Mouse (Mus musculus) cerebellum, adult 11-12 months (tissue): ENCODE results near the gene Lmtk2.

Experiments used
- DNase-seq: peaks from one replicate; pipeline ENCODE4 v3.0.0; 2022

The Lmtk2 gene

DNA sequence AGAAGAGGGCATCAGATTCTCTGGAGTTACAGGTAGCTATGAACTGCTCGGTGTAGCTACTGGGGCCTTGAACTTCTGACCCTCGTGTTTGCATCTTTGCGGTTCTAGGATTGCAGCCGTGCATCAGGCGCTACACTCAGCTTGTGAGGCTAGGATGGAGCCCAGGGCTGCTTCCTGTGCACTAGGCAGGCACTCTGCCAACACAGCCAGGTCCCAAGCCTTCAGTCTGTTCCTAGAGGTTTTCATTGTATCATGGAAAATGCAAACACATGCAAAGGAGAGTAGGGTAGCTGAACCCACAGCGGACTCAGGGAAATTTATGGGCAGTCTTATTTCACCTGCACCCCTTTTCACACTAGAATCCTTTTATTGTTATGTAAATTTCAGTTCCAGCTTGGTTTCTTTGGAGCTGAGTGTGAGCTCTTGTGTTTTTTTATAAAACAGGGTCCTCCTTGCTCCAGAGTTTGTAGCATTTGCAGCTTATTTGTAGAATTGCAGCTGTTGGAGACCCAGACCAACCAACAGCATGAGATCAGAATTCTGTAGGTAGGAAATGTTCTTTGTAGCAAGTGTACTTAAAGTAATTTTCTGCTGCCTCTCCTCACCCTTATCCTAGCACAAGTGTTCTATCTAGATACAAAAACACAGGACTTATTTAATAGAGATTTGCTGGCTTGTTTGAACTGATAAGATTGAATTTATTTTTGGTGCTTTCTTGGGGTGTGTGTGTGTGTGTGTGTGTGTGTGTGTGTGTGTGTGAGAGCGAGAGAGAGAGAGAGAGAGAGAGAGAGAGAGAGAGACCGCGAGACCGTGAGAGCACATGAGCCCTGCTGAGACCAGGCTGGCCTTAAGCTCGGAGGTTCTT, 12.6 kb downstream of the Lmtk2 start:
- peak; percentile 40 for DNase-seq

DNA sequence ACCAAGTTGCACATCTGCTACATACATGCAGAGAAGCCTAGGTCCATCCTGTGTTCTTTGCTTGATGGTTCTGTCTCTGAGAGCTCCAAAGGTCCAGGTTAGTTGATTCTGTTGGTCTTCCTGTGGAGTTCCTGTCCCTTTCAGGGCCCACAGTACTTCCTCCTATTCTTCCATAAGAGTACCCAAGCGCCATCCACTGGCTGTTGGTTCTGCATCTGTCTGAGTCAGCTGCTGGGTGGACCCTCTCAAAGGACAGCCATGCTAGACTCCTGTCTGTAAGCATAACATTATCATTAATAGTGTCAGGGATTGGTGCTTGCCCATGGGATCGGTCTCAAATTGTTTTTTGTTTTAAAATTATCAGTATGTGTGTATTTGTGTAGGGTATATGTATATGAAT, 13.8 kb downstream of the Lmtk2 start:
- DNase-seq, result no peak

DNA sequence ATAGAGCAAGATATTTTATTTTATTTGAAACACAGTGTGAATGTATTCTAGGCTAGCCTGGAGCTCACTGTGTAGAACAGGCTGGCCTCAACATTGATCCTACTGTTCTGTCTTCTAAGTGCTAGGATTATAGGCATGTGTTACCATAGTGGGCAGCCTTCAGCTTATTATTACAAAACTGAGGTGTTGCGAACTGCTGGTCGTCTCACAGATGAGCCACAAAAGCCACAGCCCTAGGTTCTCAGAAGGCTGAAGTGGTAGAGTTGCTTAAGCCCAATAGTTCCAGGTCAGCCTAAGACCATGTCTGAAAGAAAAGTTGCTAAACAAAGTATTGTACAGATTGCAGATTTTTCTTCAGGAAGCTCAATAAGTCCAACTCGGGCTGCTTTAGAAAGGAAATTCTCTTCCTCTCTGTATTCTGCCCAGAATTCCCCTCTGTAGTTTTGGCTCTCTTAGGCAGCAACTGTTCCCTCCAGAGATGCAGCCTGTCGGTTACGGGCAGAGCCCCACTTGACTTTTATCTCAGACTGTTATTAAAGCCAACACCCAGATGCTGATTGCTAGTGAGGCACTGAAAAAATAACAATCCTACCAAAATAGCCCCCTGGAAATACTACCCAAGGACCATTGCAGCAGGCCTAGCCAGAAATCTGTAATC, 14.9 kb downstream of the Lmtk2 start:
- DNase-seq, result no peak

DNA sequence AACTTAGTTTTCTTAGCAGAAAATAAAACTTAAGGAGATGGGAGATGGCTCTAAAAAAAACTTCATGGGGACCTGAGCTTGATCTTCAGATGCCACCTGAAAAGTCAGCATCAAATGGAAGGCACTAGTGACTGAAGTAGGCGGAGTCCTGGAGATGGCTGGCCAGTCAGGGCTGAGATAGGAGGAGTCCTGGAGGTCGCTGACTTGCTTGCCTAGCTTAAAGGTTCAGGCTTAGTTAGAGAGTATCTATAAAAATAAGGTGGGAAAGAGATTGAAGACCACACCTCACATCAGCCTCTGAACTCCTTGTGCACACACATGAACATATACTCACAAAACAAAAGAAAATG, 15.4 kb downstream of the Lmtk2 start:
- DNase-seq, result no peak

DNA sequence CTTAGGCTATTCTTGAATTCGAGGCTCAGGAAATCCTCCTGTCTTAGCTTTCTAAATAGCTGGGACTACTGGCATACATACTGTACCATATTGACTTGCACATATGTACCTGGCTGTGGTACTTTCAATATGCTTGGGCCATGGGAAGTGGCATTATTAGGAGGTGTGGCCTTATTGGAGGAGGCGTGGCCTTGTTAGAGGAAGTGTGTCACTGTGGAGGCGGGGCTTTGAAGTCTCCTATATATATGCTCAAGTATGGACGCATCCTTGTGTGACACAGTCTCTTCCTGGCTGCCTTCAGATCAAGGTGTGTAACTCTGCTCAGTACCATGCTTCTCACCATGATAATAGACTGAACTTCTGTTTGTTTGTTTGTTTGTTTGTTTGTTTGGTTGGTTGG, 18.0 kb downstream of the Lmtk2 start:
- DNase-seq, result no peak

DNA sequence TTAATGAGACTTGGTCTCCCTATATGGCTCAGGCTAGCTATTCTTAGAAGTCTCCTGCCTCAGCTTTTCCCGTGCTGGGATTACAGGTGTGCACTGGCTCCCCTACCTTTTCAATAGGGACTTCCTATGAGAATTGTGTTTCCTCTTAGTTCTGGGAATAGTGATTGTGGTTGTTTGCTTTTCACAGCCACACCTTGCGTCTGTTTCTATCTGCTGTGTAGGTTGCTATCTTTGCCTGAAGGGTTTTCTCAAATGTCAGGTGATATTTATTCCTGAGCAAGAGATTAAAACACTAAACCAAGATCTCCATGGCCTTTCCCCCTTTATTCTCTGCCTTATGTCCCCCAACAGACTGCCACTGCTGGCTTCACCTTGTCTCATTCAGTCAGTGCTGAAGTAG, 19.1 kb downstream of the Lmtk2 start:
- DNase-seq, result no peak

DNA sequence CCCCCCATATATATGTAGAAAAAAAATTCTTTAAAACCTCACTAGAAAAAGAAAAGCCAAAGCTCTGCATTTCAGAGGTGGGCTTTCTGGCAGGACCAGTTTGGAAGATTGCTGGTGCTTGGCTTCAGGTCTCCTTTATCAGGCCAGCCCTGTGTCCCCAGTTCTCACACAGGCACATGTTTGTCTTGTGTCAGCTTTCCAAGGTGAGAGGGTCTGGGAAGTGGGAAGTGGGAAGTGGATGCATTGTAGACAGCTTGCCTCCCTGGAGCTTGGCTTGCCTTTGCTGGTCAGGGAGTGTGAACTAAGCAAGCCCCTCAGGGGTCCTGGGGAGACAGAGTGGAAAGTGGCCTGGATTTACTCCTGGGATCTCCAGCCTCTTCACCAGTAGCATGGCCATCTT, 21.3 kb downstream of the Lmtk2 start:
- DNase-seq, result no peak

DNA sequence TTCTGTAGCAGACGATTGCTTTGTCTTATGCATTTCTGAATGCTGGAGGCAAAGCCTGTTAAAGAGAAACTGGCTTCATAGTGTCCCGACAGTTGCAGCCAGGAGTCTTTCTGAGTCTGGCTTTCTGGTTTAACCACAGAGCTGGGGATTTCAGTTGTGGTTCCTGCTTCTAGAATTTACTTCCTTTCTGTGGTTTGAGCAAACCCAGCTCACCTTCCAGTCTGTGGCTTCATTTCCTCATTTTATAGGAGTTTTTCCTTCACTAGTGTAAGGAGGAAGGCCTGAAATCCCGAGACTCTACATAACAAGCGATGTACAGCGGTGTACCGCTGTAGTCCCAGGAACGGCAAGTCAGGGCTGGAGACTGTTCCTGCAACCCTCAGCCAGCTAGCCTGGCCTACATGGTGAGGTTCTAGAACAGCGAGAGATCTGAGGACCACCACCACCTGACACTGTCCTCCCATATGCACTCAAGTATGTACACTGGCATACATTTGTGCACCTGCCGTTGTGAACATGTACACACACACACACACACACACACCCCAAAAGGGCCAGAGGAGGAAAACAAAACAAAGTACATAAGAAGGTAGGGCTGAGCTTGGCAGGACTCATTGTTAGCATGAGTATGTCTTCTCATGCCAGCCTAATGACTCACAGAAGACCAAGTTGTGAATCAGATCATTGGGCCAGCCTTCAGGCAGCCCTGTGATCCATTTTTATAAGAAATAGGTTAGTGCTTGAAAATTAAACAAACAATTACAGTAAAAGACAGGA, 25.9 kb downstream of the Lmtk2 start:
- no peak for DNase-seq

DNA sequence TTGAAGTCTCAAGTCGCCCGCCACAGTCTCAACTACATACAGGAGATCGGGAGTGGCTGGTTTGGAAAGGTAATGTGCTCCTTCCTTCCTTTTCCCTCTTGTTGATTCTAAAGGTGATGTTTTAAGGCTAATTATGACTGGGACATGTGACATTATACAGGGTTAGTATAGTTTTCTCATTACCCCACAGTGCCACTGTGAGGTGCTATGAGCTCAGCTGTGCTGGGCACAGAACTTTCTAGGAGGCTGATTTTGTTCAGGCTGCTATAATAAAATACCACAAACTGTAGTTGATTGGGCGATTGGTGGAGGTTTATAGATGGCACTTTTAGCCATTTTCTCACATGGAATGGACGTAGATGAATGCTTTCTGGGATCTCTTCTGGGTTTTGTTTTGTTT, 43.3 kb downstream of the Lmtk2 start:
- DNase-seq, result no peak

DNA sequence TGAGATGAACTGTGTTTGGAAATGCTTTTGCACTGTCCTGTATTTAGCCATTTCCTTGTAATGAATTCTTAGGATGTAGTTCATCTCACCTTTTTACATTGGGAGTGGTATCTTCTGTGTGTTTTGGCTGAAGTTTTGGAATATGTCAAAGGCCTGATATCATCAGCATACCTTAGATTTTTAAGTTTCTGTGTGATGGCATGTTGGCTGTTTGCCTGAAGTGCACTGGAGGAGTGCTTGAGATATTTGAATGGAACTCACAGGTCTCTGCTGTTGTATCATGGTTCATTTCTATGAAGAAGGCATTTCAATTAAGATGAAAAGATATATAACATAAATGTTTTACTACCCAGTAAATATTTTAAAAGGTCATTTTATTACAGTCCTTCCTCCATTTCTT, 46.7 kb downstream of the Lmtk2 start:
- no peak for DNase-seq

DNA sequence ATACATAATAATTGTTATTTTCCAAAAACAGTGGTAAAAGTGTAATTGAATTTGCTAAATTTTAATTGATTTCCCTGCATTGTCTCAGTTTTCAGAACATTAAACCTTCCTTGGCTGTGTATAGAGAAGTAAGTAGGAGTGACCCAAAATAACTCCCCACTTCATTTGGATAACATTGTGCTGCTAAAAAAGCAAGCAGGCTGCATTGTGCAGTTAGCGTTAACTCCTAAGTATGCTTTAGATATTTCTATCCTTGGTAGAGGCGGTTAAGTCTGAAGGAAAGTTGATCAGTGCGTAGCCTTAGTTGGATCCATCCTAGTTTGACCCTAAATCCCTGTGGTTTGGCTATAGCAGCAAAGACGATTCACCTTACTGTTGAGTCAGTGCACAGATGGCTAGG, 49.3 kb downstream of the Lmtk2 start:
- no peak for DNase-seq

DNA sequence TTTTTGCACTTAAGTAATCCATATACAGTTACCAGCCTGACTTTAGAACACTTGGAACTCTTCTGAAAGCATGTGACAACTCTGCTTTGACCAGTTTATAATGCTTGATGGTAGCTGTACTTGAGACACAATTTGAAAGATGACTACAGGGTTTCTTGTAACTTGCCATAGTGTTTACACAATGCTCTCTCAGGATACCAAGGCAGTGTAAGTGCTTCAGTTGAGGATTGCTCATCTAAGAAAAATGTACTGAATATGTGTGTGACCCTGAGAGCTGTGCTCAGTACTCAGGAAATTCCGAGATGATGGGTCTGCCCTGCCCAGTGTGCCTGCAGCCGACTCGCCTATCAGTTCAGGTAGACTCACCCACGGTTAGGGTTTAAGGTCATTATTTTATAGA, 51.0 kb downstream of the Lmtk2 start:
- DNase-seq, result no peak

DNA sequence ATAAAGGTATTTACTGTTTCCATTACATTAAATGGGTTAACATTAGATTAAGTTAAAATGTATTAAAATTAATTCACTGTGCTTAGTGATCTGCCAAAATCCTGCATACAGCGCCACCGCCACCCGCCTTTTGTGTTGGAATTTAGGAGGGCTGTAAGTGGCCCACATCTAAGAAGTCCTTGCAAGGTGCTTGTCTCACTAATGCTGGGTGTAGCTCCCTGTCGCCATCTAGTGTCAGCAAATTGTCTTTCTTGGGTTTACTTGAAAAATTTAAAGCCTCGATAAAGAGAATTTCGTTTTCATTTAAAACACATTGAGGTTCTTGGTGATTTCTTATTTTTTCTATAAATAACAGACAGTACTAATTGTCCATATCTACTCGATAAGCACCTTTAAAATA, 54.3 kb downstream of the Lmtk2 start:
- DNase-seq, result peak; percentile 56

DNA sequence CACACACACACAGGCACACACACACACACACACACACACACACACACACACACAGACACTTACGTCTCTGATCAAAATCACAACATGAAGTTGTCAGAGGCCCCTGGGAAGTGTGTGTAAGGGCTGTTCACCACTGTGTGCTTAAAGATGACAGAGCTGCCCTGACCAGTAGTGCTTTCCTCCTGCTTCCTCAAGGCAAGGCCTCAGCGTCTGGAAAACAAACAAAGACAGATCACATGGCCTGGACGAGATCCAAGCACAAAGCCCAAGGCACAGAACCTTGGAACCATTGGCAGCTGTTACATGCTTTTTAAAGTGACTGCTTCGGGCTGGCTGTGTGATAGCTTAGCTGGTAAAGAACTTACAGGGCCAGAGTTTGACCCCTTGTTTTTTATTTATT, 58.4 kb downstream of the Lmtk2 start:
- peak; percentile 37 for DNase-seq

DNA sequence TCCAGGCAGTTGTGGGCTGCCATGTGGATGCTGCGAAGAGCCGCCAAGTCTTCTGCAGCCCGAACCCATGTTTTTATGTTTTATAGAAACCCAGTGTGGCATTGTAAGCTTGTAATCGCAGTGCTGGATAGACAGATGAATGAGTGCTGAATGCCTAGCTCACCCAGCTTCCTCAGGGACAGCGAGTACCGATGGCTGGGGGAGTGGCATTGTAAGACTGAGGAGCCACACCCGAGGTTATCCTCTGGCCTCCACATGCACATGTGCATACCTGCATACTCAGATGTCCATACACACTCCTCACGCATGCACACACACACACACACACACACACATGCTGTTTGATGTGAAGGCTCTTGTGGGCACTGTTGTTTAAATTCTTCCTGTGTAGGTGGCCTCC, 58.9 kb downstream of the Lmtk2 start:
- no peak for DNase-seq

DNA sequence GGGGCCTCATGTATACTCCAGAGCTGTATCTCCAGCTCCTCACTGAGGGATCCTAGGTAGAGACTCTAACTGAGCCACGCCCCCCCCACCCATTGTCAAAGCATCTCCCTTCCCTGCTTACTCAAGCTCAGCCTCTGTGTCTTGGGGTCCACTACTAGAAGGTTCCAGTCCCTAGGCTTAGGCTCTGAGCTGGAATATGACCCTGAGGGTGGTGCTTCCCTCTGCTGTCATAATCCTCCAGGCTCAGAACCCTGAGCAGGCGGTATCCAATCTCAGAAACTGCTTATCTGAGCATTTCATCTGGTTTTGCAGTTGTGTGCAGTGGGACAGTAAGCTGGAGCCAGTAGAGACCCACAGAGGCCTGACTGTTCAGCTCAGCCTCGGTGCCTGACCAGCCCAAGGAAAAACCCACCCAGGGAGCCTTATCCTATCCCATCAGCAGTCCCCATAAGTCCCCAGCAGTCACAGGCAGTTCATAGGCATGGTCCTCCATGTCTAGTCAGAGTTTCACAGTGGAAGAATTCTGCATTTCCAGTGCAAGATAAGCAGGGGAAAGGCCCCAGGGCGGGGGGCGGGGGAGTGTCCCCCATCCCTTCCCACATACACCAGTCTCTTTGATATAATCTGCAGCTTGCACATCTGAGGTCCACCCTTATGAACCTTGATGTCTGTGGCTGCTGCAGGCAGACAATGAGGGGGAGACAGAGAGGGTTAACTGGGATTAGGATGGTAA, 62.0 kb downstream of the Lmtk2 start:
- DNase-seq, result no peak

DNA sequence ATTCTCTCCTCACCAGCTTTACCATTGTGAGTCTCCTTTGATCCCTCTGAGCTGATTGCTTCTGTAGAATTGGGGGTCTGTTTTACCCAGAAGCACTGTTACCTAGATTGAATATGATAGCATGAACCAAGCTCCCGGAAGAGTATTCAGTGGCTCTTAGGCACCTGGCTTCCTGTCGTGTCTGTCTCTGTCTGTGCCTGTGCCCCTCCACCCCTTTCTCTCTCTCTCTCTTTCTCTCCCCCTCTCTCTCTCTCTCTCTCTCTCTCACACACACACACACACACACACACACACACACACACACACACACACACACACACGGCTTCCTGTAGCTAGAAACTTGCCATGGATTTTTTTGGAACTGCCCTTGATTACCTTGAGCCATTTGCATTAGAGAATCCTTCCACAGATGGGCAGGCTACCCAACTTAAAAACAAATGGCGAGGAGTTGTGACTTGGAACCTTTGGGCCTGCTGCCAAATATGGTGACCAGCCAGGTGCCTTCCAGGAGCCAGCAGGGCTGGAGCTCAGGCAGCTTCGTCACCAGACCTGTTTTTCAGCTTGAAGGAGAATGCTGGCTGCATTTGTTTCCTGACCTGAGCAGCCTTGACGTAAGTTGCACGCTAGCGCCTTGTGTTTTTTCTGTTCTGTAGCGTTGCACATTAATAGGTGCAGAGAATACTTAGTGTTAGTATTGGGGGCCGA, 62.7 kb downstream of the Lmtk2 start:
- peak; percentile 79 for DNase-seq

DNA sequence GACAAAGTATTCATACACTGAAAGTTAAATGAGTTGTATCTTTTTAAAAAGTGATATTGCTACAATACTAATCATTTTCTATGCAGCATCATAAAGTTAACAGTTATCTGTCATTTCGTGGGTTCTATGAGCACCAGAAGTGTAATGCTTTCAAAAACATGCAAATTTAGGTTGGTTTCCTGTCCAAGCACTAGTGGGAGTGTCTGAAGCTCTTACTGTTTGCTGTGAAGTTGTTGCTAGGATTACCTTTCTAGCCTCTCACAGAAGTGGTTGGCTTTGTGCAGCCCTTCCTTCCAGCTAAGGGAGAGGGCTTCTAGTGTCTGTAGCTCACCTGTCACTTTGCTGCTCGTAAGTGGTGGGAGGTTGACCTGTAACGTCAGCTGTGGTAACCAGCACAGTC, 65.5 kb downstream of the Lmtk2 start:
- DNase-seq, result no peak

DNA sequence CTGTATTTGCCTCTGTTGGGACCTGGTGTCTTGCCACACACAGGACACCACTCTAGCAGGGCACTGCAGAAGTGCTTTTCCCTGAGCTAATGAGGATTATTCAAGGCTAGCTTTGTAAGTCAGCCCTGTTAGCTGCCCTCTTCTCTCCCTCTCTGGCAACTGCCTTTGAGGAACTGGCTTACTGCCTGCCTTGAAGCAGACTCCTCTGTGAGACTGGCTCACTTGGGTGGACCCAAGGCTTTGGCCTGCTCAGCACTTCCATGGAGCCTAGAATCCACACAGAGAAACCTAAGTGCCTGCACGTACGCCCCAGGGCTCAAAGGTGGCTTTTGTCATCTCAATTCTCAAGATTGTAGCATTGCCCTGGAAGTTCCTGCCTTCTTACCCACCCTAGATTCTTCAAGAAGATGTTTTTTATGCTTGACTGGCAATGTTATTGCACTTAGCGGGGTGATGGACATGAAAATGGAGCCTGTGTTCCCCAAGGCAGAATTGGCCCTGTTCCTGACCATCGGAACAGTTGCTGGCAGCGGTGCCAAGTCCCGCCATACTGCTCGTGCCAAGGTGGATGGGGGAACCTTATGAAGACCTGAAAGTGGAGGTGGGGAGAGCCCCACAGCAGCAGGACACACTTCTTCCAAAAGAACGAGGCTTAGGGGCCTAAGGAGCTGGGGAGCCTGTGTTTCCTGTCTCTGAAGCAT, 69.2 kb downstream of the Lmtk2 start:
- DNase-seq, result no peak

DNA sequence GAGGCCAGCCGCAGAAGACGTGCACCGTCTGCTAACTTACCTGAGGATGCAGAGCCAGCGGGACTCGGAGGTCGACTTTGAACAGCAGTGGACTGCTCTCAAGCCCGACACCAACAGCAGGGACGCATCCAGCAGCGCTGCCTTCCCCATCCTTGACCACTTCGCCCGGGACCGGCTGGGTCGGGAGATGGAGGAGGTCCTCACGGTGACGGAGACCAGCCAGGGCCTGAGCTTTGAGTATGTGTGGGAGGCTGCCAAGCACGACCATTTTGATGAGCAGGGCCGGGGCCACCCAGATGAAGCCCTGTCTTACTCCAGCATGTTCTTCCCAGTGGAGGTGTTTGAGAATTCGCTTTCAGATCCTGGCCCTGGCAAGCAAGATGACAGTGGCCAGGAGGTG, 73.4 kb downstream of the Lmtk2 start:
- DNase-seq, result no peak

DNA sequence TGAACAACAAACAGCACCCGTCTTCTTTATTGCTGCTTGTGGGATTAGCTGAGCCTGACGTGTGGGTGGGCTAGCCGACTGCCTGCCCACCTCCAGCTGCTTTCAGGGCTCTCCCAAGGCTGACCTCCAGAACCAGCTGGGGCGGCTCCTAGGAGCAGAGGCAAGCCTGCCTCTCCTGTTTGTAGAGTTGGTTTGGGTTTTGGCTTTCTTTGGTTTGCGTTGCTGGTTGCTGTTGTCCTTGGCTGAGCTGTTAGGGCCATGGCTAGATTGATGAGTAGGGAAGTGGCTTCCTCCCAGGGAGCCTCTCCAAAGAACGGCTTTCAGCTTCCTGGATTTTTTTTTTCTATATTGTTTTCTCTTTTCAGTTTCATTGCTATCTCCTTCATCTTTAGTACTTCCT, 78.0 kb downstream of the Lmtk2 start:
- DNase-seq, result no peak

DNA sequence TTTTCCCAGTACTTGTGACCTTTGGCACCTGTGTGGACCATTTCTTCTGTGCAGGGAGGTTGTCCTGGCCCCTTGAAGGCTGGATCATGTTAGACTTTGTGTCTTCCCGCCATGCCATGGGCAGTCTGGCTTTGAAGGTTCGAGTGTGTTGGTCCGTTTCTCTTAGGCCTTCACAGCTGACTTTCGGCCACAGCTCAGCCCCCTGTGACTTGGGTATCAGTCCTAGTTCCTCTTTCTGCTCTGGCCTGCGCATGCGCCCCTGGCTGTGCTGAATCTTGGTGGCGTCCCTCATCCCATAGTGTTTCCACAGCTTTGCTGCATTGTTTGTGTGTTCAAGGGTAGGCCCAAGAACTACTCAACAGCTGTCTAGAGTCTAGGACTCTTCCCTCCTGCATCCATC, 81.0 kb downstream of the Lmtk2 start:
- DNase-seq, result no peak
